Comparison of ENCODE assay signal across 8 mouse cellular contexts in genomic region chr13:94175379-94176050, GRCm38 (mm10).
DNase-seq lines count a peak whose midpoint lies in the region; ATAC-seq lines count a peak whose summit lies in the region.

No protein-coding gene starts in this region.

- H3K9ac ChIP-seq in midbrain, embryonic 11.5 days (ENCODE audit: low read length): no peak overlapping the region
- no peak overlapping the region; the same call in 1 of the 2 replicates for H3K9ac ChIP-seq in liver, embryonic 12.5 days

- H3K36me3 ChIP-seq in midbrain, embryonic 11.5 days (ENCODE audit: control insufficient read depth, insufficient read depth, low read length): no peaks in the 10 kb centered on the region
- no peaks in the 10 kb centered on the region for H3K36me3 ChIP-seq in midbrain, embryonic 10.5 days
- H3K36me3 ChIP-seq in liver, embryonic 12.5 days: no peaks in the 10 kb centered on the region

- peak; percentile 70 for DNase-seq in midbrain, embryonic 11.5 days (ENCODE audit: low spot score, missing footprints)
- no peak for DNase-seq in midbrain, embryonic 10.5 days (ENCODE audit: low spot score)
- peak; percentile 35 for DNase-seq in thymus, postnatal 14 days
- no peak for DNase-seq in right cerebral cortex, adult 2 months (ENCODE audit: low spot score in 2 of 2)
- no peak for DNase-seq in left cerebral cortex, adult 8-10 months (ENCODE audit: low spot score in 2 of 2)
- no peak for DNase-seq in frontal cortex, postnatal 10 days (ENCODE audit: low spot score in 2 of 2)

- no peak for ATAC-seq in midbrain, embryonic 11.5 days (ENCODE audit: low FRiP score)
- peak; percentile 51 for ATAC-seq in erythroblast, adult 5-6 weeks (replicated peaks; ENCODE audit: low FRiP score, poor library complexity, severe bottlenecking)
- ATAC-seq in liver, embryonic 12.5 days: 0 out of 2 replicates have a peak, but pooled peaks have one; percentile 46

- no peak overlapping the region for H3K27ac ChIP-seq in midbrain, embryonic 11.5 days (ENCODE audit: low read depth, low read length)
- H3K27ac ChIP-seq in midbrain, embryonic 10.5 days (replicated peaks): no peak overlapping the region
- H3K27ac ChIP-seq in liver, embryonic 12.5 days: no peak overlapping the region

- no peaks in the 10 kb centered on the region for H3K9me3 ChIP-seq in midbrain, embryonic 11.5 days (ENCODE audit: control insufficient read depth, low read length)
- H3K9me3 ChIP-seq in midbrain, embryonic 10.5 days (replicated peaks): no peaks in the 10 kb centered on the region
- H3K9me3 ChIP-seq in liver, embryonic 12.5 days (replicated peaks): no peaks in the 10 kb centered on the region

- no peak overlapping the region for H3K4me3 ChIP-seq in midbrain, embryonic 11.5 days (ENCODE audit: low read depth, low read length)
- H3K4me3 ChIP-seq in midbrain, embryonic 10.5 days: no peak overlapping the region
- H3K4me3 ChIP-seq in liver, embryonic 12.5 days: peak overlapping the region; percentile 59

- H3K4me2 ChIP-seq in midbrain, embryonic 11.5 days: no peak overlapping the region
- peak overlapping the region; percentile 88 for H3K4me2 ChIP-seq in liver, embryonic 12.5 days

- peaks cover 8% of the 10 kb centered on the region for H3K4me1 ChIP-seq in midbrain, embryonic 11.5 days (ENCODE audit: control insufficient read depth, insufficient read depth, low read length)
- peaks cover 60% of the 10 kb centered on the region for H3K4me1 ChIP-seq in midbrain, embryonic 10.5 days
- peaks cover 58% of the 10 kb centered on the region for H3K4me1 ChIP-seq in liver, embryonic 12.5 days

- WGBS in midbrain, embryonic 11.5 days: 55% methylated on average over 6 of the region's 6 CpGs
- WGBS in midbrain, embryonic 10.5 days: 55% methylated on average over 6 of the region's 6 CpGs
- WGBS in liver, embryonic 12.5 days (ENCODE audit: insufficient replicate concordance): 25% methylated on average over 6 of the region's 6 CpGs

- H3K27me3 ChIP-seq in midbrain, embryonic 11.5 days (ENCODE audit: control insufficient read depth, insufficient read depth, low read length): peaks cover 9% of the 10 kb centered on the region
- peaks cover 65% of the 10 kb centered on the region for H3K27me3 ChIP-seq in midbrain, embryonic 10.5 days (ENCODE audit: low read depth, poor library complexity, severe bottlenecking)
- H3K27me3 ChIP-seq in liver, embryonic 12.5 days (replicated peaks): peaks cover 17% of the 10 kb centered on the region; the same call in 1 of the 2 replicates

Comparison
In these comparisons a context has a peak if more than half of its experiments do, and no peak if none do; other contexts are left out.
1. DNase-seq: peak in midbrain, embryonic 11.5 days (single experiment) and thymus, postnatal 14 days (single experiment); none in midbrain, embryonic 10.5 days (single experiment), right cerebral cortex, adult 2 months (0 of 2), left cerebral cortex, adult 8-10 months (0 of 2) and frontal cortex, postnatal 10 days (0 of 2).